In the genomic region with DNA sequence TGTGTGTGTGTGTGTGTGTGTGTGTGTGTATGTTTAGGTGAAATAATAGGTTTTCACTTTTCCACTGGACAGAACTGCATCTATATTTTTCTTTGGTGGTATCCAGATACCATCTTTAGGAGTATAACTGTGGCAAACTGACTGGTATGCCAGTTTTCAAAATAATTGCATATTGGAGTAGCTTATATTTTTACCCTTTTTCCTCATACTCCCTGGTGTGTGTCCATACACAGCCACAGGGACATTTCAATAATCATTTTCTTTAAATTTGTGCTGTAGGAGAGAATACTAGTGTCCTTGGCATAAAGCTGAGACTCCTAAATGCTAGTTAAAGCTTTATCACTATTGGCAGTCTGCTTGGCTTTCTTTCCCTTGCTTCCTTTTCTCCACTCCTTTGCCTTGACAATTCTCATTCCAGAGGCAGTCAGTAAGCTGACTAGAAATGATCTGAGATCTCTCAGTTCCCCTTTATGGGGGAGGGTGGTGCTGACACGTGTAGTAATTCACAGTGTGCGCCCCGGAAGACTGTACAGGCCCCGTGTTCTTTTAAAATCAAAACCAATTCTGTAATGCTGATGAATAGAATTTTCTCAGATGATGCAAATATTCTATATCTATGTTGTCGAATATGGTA, we compare ENCODE assay signal across 8 mouse cellular contexts. TPM values are rescaled to one million over a fixed set of nuclear protein-coding genes. Genes with fewer than 3 reads are reported as not detected.
DNase-seq lines count a peak whose midpoint lies in the region; ATAC-seq and TF ChIP-seq lines count a peak whose summit lies in the region.

No protein-coding gene starts in this region.

- peak overlapping the region; percentile 63 for H3K27ac ChIP-seq in MEL (ENCODE audit: control insufficient read depth, low read depth, low read length)
- H3K27ac ChIP-seq in heart, embryonic 10.5 days: no peak overlapping the region
- H3K27ac ChIP-seq in liver, embryonic 13.5 days: peak overlapping the region; percentile 66
- no peak overlapping the region for H3K27ac ChIP-seq in olfactory bulb, adult 2 months (ENCODE audit: insufficient read depth, low read depth, low read length)

- H3K4me2 ChIP-seq in liver, embryonic 13.5 days: peak overlapping the region; percentile 78

- TF ChIP-seq EP300 in MEL (IDR thresholded peaks at IDR 0.05; ENCODE audit: low read depth in 1 of 2, low read length in 2 of 2): peak; percentile 40 to 62

- H3K9ac ChIP-seq in MEL (ENCODE audit: control insufficient read depth, low read depth, low read length, poor library complexity, severe bottlenecking): peak overlapping the region; percentile 72
- H3K9ac ChIP-seq in liver, embryonic 13.5 days: peak overlapping the region; percentile 66

- WGBS in heart, embryonic 10.5 days: 47% methylated on average over 5 of the region's 5 CpGs
- WGBS in liver, embryonic 13.5 days (ENCODE audit: insufficient replicate concordance): 8% methylated on average over 5 of the region's 5 CpGs
- WGBS in olfactory bulb, adult 2 months: 18% methylated on average over 5 of the region's 5 CpGs

- H3K36me3 ChIP-seq in erythroblast, embryonic 14.5 days (ENCODE audit: control insufficient read depth): peaks cover 3% of the 10 kb centered on the region
- H3K36me3 ChIP-seq in MEL (ENCODE audit: control insufficient read depth in 1 of 2, insufficient read depth in 2 of 2, low read length in 2 of 2): peaks cover 0 to 25% of the 10 kb centered on the region in 2 experiments; a peak in 3 of 4 replicates
- H3K36me3 ChIP-seq in heart, embryonic 10.5 days: peaks cover 5% of the 10 kb centered on the region; the same call in 1 of the 2 replicates
- peaks cover 6% of the 10 kb centered on the region; the same call in 1 of the 2 replicates for H3K36me3 ChIP-seq in liver, embryonic 13.5 days

- DNase-seq in MEL (ENCODE audit: low read depth, low spot score): peak; percentile 89
- DNase-seq in heart, embryonic 10.5 days (ENCODE audit: low spot score): no peak
- DNase-seq in liver, embryonic 13.5 days: no peak
- DNase-seq in cerebellum, adult 8-10 months: no peak

- no peak for TF ChIP-seq CTCF in MEL (IDR thresholded peaks at IDR 0.05 in 2 of 3, conservative IDR thresholded peaks at IDR 0.05 in 1 of 3; ENCODE audit: control insufficient read depth in 1 of 3, insufficient read depth in 1 of 3, low read depth in 2 of 3, low read length in 3 of 3, poor library complexity in 1 of 3, severe bottlenecking in 1 of 3)
- TF ChIP-seq CTCF in olfactory bulb, adult 2 months (IDR thresholded peaks at IDR 0.05; ENCODE audit: insufficient read depth, low read depth, low read length): no peak

- peak in 1 of 2 experiments; percentile 43; a peak in 1 of 4 replicates for TF ChIP-seq POLR2A in MEL (IDR thresholded peaks at IDR 0.05; ENCODE audit: control insufficient read depth in 1 of 2, insufficient read depth in 1 of 2, low read depth in 1 of 2, low read length in 2 of 2, poor library complexity in 1 of 2)
- no peak for TF ChIP-seq POLR2A in olfactory bulb, adult 2 months (IDR thresholded peaks at IDR 0.05; ENCODE audit: insufficient read depth, low read depth, low read length)

- TF ChIP-seq RAD21 in MEL (IDR thresholded peaks at IDR 0.05; ENCODE audit: low read depth, low read length): no peak

- ATAC-seq in erythroblast, adult 5-6 weeks (replicated peaks; ENCODE audit: low FRiP score, poor library complexity, severe bottlenecking): no peak
- no peak for ATAC-seq in liver, embryonic 13.5 days (ENCODE audit: low read depth)
- ATAC-seq in inflammation-experienced regulatory T-cells, adult 6 months: no peak

- H3K79me2 ChIP-seq in MEL (ENCODE audit: control insufficient read depth, insufficient read depth, low read length, poor library complexity): peaks cover 42% of the 10 kb centered on the region

- H3K27me3 ChIP-seq in erythroblast, embryonic 14.5 days (ENCODE audit: control insufficient read depth): no peaks in the 10 kb centered on the region
- H3K27me3 ChIP-seq in MEL (ENCODE audit: control insufficient read depth in 1 of 2, insufficient read depth in 2 of 2, low read length in 2 of 2): no peaks in the 10 kb centered on the region
- no peaks in the 10 kb centered on the region for H3K27me3 ChIP-seq in heart, embryonic 10.5 days (ENCODE audit: insufficient read depth, poor library complexity, severe bottlenecking)
- H3K27me3 ChIP-seq in liver, embryonic 13.5 days: no peaks in the 10 kb centered on the region

- H3K4me3 ChIP-seq in erythroblast, embryonic 14.5 days (replicated peaks): peak overlapping the region; percentile 79
- peak overlapping the region; percentile 41 to 93 for H3K4me3 ChIP-seq in MEL (ENCODE audit: control insufficient read depth in 1 of 2, insufficient read depth in 1 of 2, low read depth in 2 of 2, low read length in 2 of 2)
- H3K4me3 ChIP-seq in heart, embryonic 10.5 days: peak overlapping the region; percentile 83
- H3K4me3 ChIP-seq in liver, embryonic 13.5 days (replicated peaks): peak overlapping the region; percentile 99
- H3K4me3 ChIP-seq in olfactory bulb, adult 2 months (ENCODE audit: insufficient read depth, low read depth, low read length): 0 out of 2 replicates have a peak overlapping the region, but pooled peaks have one; percentile 18

- peaks cover 32% of the 10 kb centered on the region for H3K4me1 ChIP-seq in erythroblast, embryonic 14.5 days (ENCODE audit: control insufficient read depth)
- H3K4me1 ChIP-seq in MEL (ENCODE audit: control insufficient read depth in 1 of 2, insufficient read depth in 2 of 2, low read length in 2 of 2): peaks cover 6 to 9% of the 10 kb centered on the region in 2 experiments; a peak in 3 of 4 replicates
- H3K4me1 ChIP-seq in heart, embryonic 10.5 days: peaks cover 16% of the 10 kb centered on the region
- H3K4me1 ChIP-seq in liver, embryonic 13.5 days (replicated peaks): peaks cover 33% of the 10 kb centered on the region
- no peaks in the 10 kb centered on the region for H3K4me1 ChIP-seq in olfactory bulb, adult 2 months (ENCODE audit: control insufficient read depth, insufficient read depth, low read length)

- H3K9me3 ChIP-seq in erythroblast, embryonic 14.5 days (ENCODE audit: control insufficient read depth, low read length): no peaks in the 10 kb centered on the region
- no peaks in the 10 kb centered on the region for H3K9me3 ChIP-seq in MEL (replicated peaks; ENCODE audit: insufficient read depth, low read length)
- no peaks in the 10 kb centered on the region for H3K9me3 ChIP-seq in heart, embryonic 10.5 days
- H3K9me3 ChIP-seq in liver, embryonic 13.5 days (replicated peaks): no peaks in the 10 kb centered on the region

TF ChIP-seq in MEL, 35 proteins besides CTCF, POLR2A, EP300 and RAD21 (continues in another document):
- TF ChIP-seq MYC (IDR thresholded peaks at IDR 0.05; ENCODE audit: low read depth, low read length) (peak; percentile 99), MEF2A (IDR thresholded peaks at IDR 0.05; ENCODE audit: extremely low read depth, insufficient replicate concordance, low read depth, low read length, poor library complexity, severe bottlenecking) (no peak), HCFC1 (IDR thresholded peaks at IDR 0.05; ENCODE audit: low read depth, low read length) (peak; percentile 59; the same call in 1 of the 2 replicates), USF1 (IDR thresholded peaks at IDR 0.05; ENCODE audit: low read depth, low read length) (no peak), NRF1 (IDR thresholded peaks at IDR 0.05; ENCODE audit: insufficient read depth, low read depth, low read length, poor library complexity, severe bottlenecking) (no peak)

RNA-seq across cellular contexts. Expression of a gene that starts 2.4 kb away (rescaled TPM):
- polyA plus RNA-seq in erythroblast, embryonic 14.5 days (2012): 0.91 and 1.1 TPM in 2 replicates
- 10.9 and 16.3 TPM in 2 replicates for total RNA-seq in erythroblast, adult 5-6 weeks (2015; ENCODE audit: low replicate concordance)
- 13.8 and 15.0 TPM in 2 replicates for total RNA-seq in erythroblast, adult 5-6 weeks (2017; ENCODE audit: low replicate concordance)
- total RNA-seq in MEL (2012; rRNA removed): 10.5 and 12.2 TPM in 2 replicates
- polyA plus RNA-seq in MEL (2012; ENCODE audit: insufficient read depth in 1 of 2, insufficient read length in 2 of 2, low read depth in 1 of 2, low replicate concordance in 2 of 2, missing spikeins in 1 of 2): 10 to 100 TPM; 10.8 to 37.3 TPM
- 6.2 and 9.1 TPM in 2 replicates for polyA plus RNA-seq in heart, embryonic 10.5 days (2016; fragmentation: Nextera tagmentation; extraction: Ambion mirVana)
- polyA plus RNA-seq in liver, embryonic 13.5 days (2015; fragmentation: Nextera tagmentation; extraction: Ambion mirVana): 4.2 and 5.2 TPM in 2 replicates
- polyA plus RNA-seq in olfactory bulb, adult 2 months (2012; ENCODE audit: insufficient read depth, insufficient read length, low replicate concordance, missing spikeins): not detected in 2 replicates
- polyA plus RNA-seq in inflammation-experienced regulatory T-cells, adult 6 months (2017; shearing (Covaris generic)): 10 to 100 TPM; 10.5 to 11.8 (median 11.2) TPM

RNA-seq across cellular contexts. Expression of a gene that starts 51.6 kb away (rescaled TPM):
- 0.10 and 0.39 TPM in 2 replicates for polyA plus RNA-seq in erythroblast, embryonic 14.5 days (2012)
- 2.7 and 3.7 TPM in 2 replicates for total RNA-seq in erythroblast, adult 5-6 weeks (2015; ENCODE audit: low replicate concordance)
- 5.6 and 21.0 TPM in 2 replicates for total RNA-seq in erythroblast, adult 5-6 weeks (2017; ENCODE audit: low replicate concordance)
- total RNA-seq in MEL (2012; rRNA removed): 19.7 and 20.0 TPM in 2 replicates
- 10 to 100 TPM in 1 of 2 experiments, not detected in 1; 23.4 TPM for polyA plus RNA-seq in MEL (2012; ENCODE audit: insufficient read depth in 1 of 2, insufficient read length in 2 of 2, low read depth in 1 of 2, low replicate concordance in 2 of 2, missing spikeins in 1 of 2)
- 16.3 and 25.4 TPM in 2 replicates for polyA plus RNA-seq in heart, embryonic 10.5 days (2016; fragmentation: Nextera tagmentation; extraction: Ambion mirVana)
- 6.7 and 6.8 TPM in 2 replicates for polyA plus RNA-seq in liver, embryonic 13.5 days (2015; fragmentation: Nextera tagmentation; extraction: Ambion mirVana)
- polyA plus RNA-seq in olfactory bulb, adult 2 months (2012; ENCODE audit: insufficient read depth, insufficient read length, low replicate concordance, missing spikeins): not detected in 2 replicates
- polyA plus RNA-seq in inflammation-experienced regulatory T-cells, adult 6 months (2017; shearing (Covaris generic)): 10 to 100 TPM; 10.1 to 13.8 (median 11.9) TPM

RNA-seq across cellular contexts. Expression of a gene that starts 56.7 kb away (rescaled TPM):
- not detected in 2 replicates for polyA plus RNA-seq in erythroblast, embryonic 14.5 days (2012)
- total RNA-seq in erythroblast, adult 5-6 weeks (2015; ENCODE audit: low replicate concordance): 53.4 and 60.0 TPM in 2 replicates
- total RNA-seq in erythroblast, adult 5-6 weeks (2017; ENCODE audit: low replicate concordance): 10.7 and 19.7 TPM in 2 replicates
- total RNA-seq in MEL (2012; rRNA removed): 0.10 TPM in 1 of 2 replicates, not detected in the other
- under 1 TPM in 1 of 2 experiments, not detected in 1; 0.06 TPM for polyA plus RNA-seq in MEL (2012; ENCODE audit: insufficient read depth in 1 of 2, insufficient read length in 2 of 2, low read depth in 1 of 2, low replicate concordance in 2 of 2, missing spikeins in 1 of 2)
- 0.19 and 0.78 TPM in 2 replicates for polyA plus RNA-seq in heart, embryonic 10.5 days (2016; fragmentation: Nextera tagmentation; extraction: Ambion mirVana)
- polyA plus RNA-seq in liver, embryonic 13.5 days (2015; fragmentation: Nextera tagmentation; extraction: Ambion mirVana): 2.0 and 2.2 TPM in 2 replicates
- polyA plus RNA-seq in olfactory bulb, adult 2 months (2012; ENCODE audit: insufficient read depth, insufficient read length, low replicate concordance, missing spikeins): not detected in 2 replicates
- polyA plus RNA-seq in inflammation-experienced regulatory T-cells, adult 6 months (2017; shearing (Covaris generic)): 100 to 1,000 TPM; 410 to 567 (median 415) TPM

Comparison
In these comparisons a context has a peak if more than half of its experiments do, and no peak if none do; other contexts are left out.
1. H3K4me3 ChIP-seq: peak in every context shown above with its lines; median percentile 99 in liver, embryonic 13.5 days; 83 in heart, embryonic 10.5 days; 79 in erythroblast, embryonic 14.5 days; 67 in MEL; 18 in olfactory bulb, adult 2 months.
2. H3K27ac ChIP-seq: peak in MEL (single experiment) and liver, embryonic 13.5 days (single experiment); none in heart, embryonic 10.5 days (single experiment) and olfactory bulb, adult 2 months (single experiment).
3. RNA of a gene that starts 56.7 kb away (polyA plus RNA-seq): 410 to 567 TPM in inflammation-experienced regulatory T-cells, adult 6 months; 2.0 to 2.2 TPM in liver, embryonic 13.5 days, 0.19 to 0.78 TPM in heart, embryonic 10.5 days, 0.06 TPM in MEL, not detected in erythroblast, embryonic 14.5 days and not detected in olfactory bulb, adult 2 months; every median in the first group is over 100 times any median in the second.